Mouse (Mus musculus) telencephalon, adult 2 months (tissue): ENCODE data around the gene Supt7l.
A peak's percentile ranks its signal among the peaks of the same experiment; 100 is the strongest.

Source experiments
- DNase-seq: peaks from one replicate; pipeline ENCODE4 v3.0.0-alpha.2; 2011; ENCODE audit warnings: low read depth, low spot score

Gene Supt7l

GRCm38 (mm10) chr5:31492031-31492430 is 35.6 kb downstream of the Supt7l start:
- no peak for DNase-seq

- DNase-seq = no peak
Observed at GRCm38 (mm10) chr5:31489116-31489769, 38.4 kb downstream of the Supt7l start.

DNA sequence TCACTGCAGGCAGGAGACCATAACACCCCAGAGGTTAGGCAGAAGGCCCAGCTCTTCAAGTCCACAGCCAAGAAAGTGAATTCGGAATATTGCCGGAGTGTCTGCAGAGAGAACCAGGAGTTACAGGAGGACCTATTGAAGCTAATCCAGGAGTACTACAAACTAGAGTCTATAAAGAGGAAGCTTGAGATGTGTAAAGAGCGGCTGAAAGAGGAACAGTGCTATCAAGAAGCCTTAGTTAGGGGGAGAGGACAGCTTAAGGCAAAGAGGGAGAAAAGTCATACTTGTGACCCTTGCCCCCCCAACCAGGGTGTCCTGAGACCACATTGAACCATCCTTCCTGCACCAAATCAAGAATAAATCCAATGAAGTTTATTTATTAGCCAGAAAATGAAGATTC is 39.7 kb downstream of the Supt7l start:
- no peak for DNase-seq

DNA sequence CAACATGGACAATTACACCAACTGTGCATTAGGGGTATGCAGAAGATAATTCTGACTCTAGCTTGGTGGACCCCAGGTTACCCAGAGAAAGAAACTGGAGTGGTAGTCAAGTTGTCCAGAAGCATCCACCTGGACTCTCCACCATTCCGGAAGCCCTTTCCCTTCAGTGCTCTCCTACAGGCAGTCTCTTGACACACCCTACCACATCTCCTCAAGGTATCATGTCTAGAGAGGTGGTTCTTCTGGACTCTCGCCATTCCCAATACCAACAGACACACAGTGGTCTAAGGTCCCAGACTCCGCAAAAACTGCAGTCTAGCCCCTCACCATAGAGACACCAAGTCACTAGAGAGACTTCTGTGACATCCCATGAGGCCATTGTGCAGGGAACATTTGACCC is 42.2 kb downstream of the Supt7l start, which contains the start of gene 4930548H24Rik:
TSS of gene 4930548H24Rik (plus strand) at position 301 of the 400 bp plus-strand sequence.
- DNase-seq = no peak

DNA sequence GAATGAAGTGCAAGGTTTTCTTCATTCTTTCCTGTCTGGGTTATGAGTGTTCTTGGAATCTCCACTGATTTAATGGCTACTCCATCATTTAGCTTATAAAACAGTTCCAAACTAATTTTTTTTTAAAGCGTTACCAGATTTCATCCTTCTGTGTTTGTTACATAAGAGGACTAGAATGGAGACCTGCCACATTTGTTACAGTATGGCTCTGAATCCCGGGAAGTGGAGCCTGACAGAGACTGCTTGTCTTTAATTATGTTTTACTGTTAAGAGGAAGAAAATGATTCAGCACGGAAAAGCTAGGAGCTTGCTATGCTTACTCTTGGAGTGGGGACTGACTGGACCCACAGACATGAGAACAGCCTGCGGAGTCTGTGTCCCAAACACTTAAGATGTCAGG is 47.1 kb downstream of the Supt7l start:
- DNase-seq = peak; percentile 27

- DNase-seq = no peak
Observed at GRCm38 (mm10) chr5:31470334-31470733, 57.3 kb downstream of the Supt7l start.

DNA sequence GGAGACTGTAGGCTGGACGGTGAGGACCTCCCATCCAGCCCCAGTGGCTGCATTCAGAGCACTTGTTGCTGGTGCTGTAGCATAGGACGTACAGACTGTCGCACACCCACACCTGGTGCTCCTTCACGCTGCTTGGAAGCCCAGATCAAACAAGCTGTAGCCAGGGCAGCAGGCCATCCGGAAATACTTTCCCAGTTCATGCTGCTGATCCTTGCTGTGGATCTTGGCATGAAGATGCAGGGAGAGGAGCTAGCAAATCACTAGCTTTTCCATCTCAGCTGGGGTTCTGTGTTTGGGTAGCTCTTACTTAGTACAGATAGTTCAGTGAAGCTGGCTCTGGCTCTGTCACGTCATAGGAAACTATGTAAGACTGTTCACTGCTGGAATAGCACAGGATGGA is 57.9 kb downstream of the Supt7l start:
- no peak for DNase-seq

GRCm38 (mm10) chr5:31467798-31468197 is 59.8 kb downstream of the Supt7l start:
- no peak for DNase-seq
